Mouse (Mus musculus) bone marrow, adult 2 months (tissue): ENCODE data around the gene Ptpn22.

Source experiments
- CTCF ChIP-seq: fragments of 200-500 bp; IDR thresholded peaks from 2 replicates; pipeline ENCODE4 v1.5.1; 2011; ENCODE audit warnings: low read length, control low read depth; ENCODE audit not compliant: control insufficient read depth, insufficient read depth
- POLR2A ChIP-seq: fragments of 200-500 bp; IDR thresholded peaks from 2 replicates; pipeline ENCODE4 v1.6.1; 2011; ENCODE audit warnings: low read depth, mild to moderate bottlenecking, control low read depth, low read length, borderline replicate concordance; ENCODE audit not compliant: control insufficient read depth

DNA sequence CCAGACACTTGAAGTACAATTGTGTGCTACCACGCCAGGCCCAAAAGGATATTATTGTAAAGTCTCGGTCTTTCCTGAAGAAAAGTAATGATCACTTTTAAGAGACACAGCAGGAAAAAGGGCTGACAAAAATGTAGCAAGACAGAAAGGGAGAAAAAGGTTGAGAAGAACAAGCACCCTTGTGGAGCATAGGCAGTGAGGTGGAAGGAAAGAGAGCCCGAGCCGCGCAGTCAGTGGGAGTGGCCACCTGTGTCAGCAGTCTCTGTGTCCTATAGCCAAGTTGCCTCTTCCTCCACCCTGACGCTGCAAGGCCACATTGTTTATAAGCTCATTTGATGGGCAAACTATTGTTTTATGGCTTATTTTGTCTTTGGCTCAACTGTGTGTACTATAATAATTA is 67.9 kb downstream of the Ptpn22 start:
- TF ChIP-seq CTCF, result no peak
- TF ChIP-seq POLR2A, result no peak
